Mouse (Mus musculus) cerebellum, postnatal 36 days (tissue): ENCODE data around the gene Castor1.

Source experiments
- DNase-seq, 2 experiments: peaks; one replicate each; pipeline ENCODE4 v3.0.0; 2021 to 2022; ENCODE audit warnings: mixed read lengths in 2 of 2

Castor1 gene

GRCm38 (mm10) chr11:4207655-4208054 lies 10.4 kb upstream of the Castor1 start:
- no peak for DNase-seq

GRCm38 (mm10) chr11:4209556-4209955 lies 8.5 kb upstream of the Castor1 start:
- no peak for DNase-seq

GRCm38 (mm10) chr11:4210786-4211185 lies 7.2 kb upstream of the Castor1 start:
- no peak for DNase-seq

GRCm38 (mm10) chr11:4213107-4213506 lies 4.9 kb upstream of the Castor1 start:
- no peak for DNase-seq

- no peak for DNase-seq
These were observed 3.5 kb upstream of the Castor1 start for GRCm38 (mm10) chr11:4214572-4214971.

GRCm38 (mm10) chr11:4215061-4215460 lies 3.0 kb upstream of the Castor1 start:
- DNase-seq = no peak

- no peak for DNase-seq
These were observed 1.6 kb upstream of the Castor1 start for GRCm38 (mm10) chr11:4216248-4217000.

- no peak for DNase-seq
These were observed 612 bp downstream of the Castor1 start for GRCm38 (mm10) chr11:4218637-4219036.

- peak; percentile 70 to 73 for DNase-seq
These were observed 1.3 kb downstream of the Castor1 start for GRCm38 (mm10) chr11:4219317-4219751.

GRCm38 (mm10) chr11:4219908-4220307 lies 1.9 kb downstream of the Castor1 start:
- no peak for DNase-seq

- peak; percentile 85 to 87 for DNase-seq
These were observed 2.7 kb downstream of the Castor1 start for GRCm38 (mm10) chr11:4220443-4221400.

- DNase-seq = no peak
These were observed 4.3 kb downstream of the Castor1 start for GRCm38 (mm10) chr11:4222046-4222950.

GRCm38 (mm10) chr11:4223393-4224188 lies 5.6 kb downstream of the Castor1 start:
- no peak for DNase-seq

GRCm38 (mm10) chr11:4224223-4224622 lies 6.2 kb downstream of the Castor1 start:
- no peak for DNase-seq

- DNase-seq = no peak
These were observed 8.7 kb downstream of the Castor1 start for GRCm38 (mm10) chr11:4226569-4227325.

- peak; percentile 81 to 86 for DNase-seq
These were observed 10.4 kb downstream of the Castor1 start for GRCm38 (mm10) chr11:4228463-4228862.

- no peak for DNase-seq
These were observed 11.8 kb downstream of the Castor1 start for GRCm38 (mm10) chr11:4229841-4230240.

- DNase-seq = no peak
These were observed 13.4 kb downstream of the Castor1 start for GRCm38 (mm10) chr11:4231435-4231834.

- no peak for DNase-seq
These were observed 14.6 kb downstream of the Castor1 start for GRCm38 (mm10) chr11:4232644-4233043.

GRCm38 (mm10) chr11:4235052-4235655 lies 17.1 kb downstream of the Castor1 start:
- DNase-seq = no peak
